Mouse (Mus musculus) embryonic facial prominence, embryonic 11.5 days (tissue): ENCODE results near the gene Ism2. TPM values are rescaled to one million over a fixed set of nuclear protein-coding genes. Genes with fewer than 3 reads are reported as not detected.
"Not testable (repeated sequence)": the region's sequence is repeated elsewhere in the genome, so short reads cannot be mapped to it uniquely, and the experiment has no call there.

Source experiments
- ATAC-seq: fragments of 200-750 bp; cut with Nextera tagmentation; replicated peaks from 2 replicates; pipeline ENCODE4 v1.8.0; 2017; ENCODE audit warnings: low read depth; ENCODE audit not compliant: insufficient number of reproducible peaks, low FRiP score, low TSS enrichment
- DNase-seq: peaks from one replicate; pipeline ENCODE4 v3.0.0-alpha.2; 2015; ENCODE audit warnings: low spot score
- H3K27ac ChIP-seq: fragments of 300-500 bp; sonication (generic); replicated peaks from 2 replicates; pipeline ENCODE4 v1.5.1; 2014; ENCODE audit warnings: mild to moderate bottlenecking, low read depth, low read length, control low read depth
- H3K27me3 ChIP-seq: fragments of 300-500 bp; sonication (generic); 2 replicates; pipeline ENCODE4 v1.6.1; 2014; ENCODE audit warnings: mild to moderate bottlenecking, low read length, moderate library complexity, mixed read lengths; ENCODE audit not compliant: control insufficient read depth, insufficient read depth
- H3K36me3 ChIP-seq: fragments of 300-500 bp; sonication (generic); replicated peaks from 2 replicates; pipeline ENCODE4 v1.6.1; 2014; ENCODE audit warnings: low read depth, mild to moderate bottlenecking, low read length, moderate library complexity, mixed read lengths; ENCODE audit not compliant: control insufficient read depth, insufficient read depth
- H3K4me1 ChIP-seq: fragments of 300-500 bp; sonication (generic); 2 replicates; pipeline ENCODE4 v1.6.1; 2014; ENCODE audit warnings: low read length, mixed read lengths; ENCODE audit not compliant: control insufficient read depth, insufficient read depth
- H3K4me2 ChIP-seq: fragments of 300-500 bp; sonication (generic); 2 replicates; pipeline ENCODE4 v1.6.1; 2014; ENCODE audit warnings: low read depth, mild to moderate bottlenecking, control low read depth, low read length, moderate library complexity
- H3K4me3 ChIP-seq: fragments of 300-500 bp; sonication (generic); 2 replicates; pipeline ENCODE4 v1.5.1; 2014; ENCODE audit warnings: low read depth, low read length, control low read depth
- H3K9ac ChIP-seq: fragments of 300-500 bp; sonication (generic); replicated peaks from 2 replicates; pipeline ENCODE4 v1.6.1; 2014; ENCODE audit warnings: mild to moderate bottlenecking, control low read depth, low read length
- H3K9me3 ChIP-seq: fragments of 300-500 bp; sonication (generic); replicated peaks from 2 replicates; pipeline ENCODE4 v1.6.1; 2016; ENCODE audit warnings: mild to moderate bottlenecking, low read length, inconsistent platforms, mixed read lengths; ENCODE audit not compliant: control insufficient read depth
- WGBS: fragments of 180-500 bp; shearing (Covaris S2); extraction: QIAGEN DNeasy Blood & Tissue Kit; methylation state at CpG from one replicate; pipeline ENCODE4 v1.1.7; 2014; 5-methylcytosine and 5-hydroxymethylcytosine counted together
- polyA plus RNA-seq: library from polyadenylated mRNA; unstranded; fragments of >200 nt; fragmentation: Nextera tagmentation; extraction: Ambion mirVana; gene quantifications from 2 replicates; pipeline ENCODE4 v1.2.1, GENCODE M21; 2014

The Ism2 gene
- polyA plus RNA-seq, 1 experiment from 2014 or later = 0.34 TPM

- H3K9me3 ChIP-seq = no peaks in the 10 kb centered on the region
- H3K36me3 ChIP-seq = peaks cover 4% of the 10 kb centered on the region; the same call in 1 of the 2 replicates
- WGBS = 37% methylated on average over 2 of the region's 2 CpGs
- no peaks in the 10 kb centered on the region for H3K27me3 ChIP-seq
- no peak overlapping the region for H3K9ac ChIP-seq
- no peak overlapping the region for H3K4me2 ChIP-seq
- H3K4me3 ChIP-seq = no peak overlapping the region
- DNase-seq (no peak), ATAC-seq (no peak)
- no peak overlapping the region for H3K27ac ChIP-seq
- no peaks in the 10 kb centered on the region for H3K4me1 ChIP-seq
Observed at GRCm38 (mm10) chr12:87313098-87313497, 13.6 kb upstream of the Ism2 start.

GRCm38 (mm10) chr12:87306584-87306844, 7.0 kb upstream of the Ism2 start:
- not testable (repeated sequence) for H3K4me3 ChIP-seq, H3K4me1 ChIP-seq, H3K27ac ChIP-seq, H3K36me3 ChIP-seq, DNase-seq, ATAC-seq, H3K4me2 ChIP-seq, H3K9ac ChIP-seq, H3K9me3 ChIP-seq, H3K27me3 ChIP-seq
- WGBS = 79% methylated on average over 4 of the region's 4 CpGs

- DNase-seq (no peak), ATAC-seq (no peak)
- no peak overlapping the region for H3K27ac ChIP-seq
- H3K9me3 ChIP-seq = no peaks in the 10 kb centered on the region
- no peaks in the 10 kb centered on the region for H3K36me3 ChIP-seq
- WGBS = 37% methylated on average over 13 of the region's 13 CpGs
- H3K4me1 ChIP-seq = no peaks in the 10 kb centered on the region
- no peaks in the 10 kb centered on the region for H3K27me3 ChIP-seq
- H3K4me2 ChIP-seq = no peak overlapping the region
- H3K9ac ChIP-seq = no peak overlapping the region
- no peak overlapping the region for H3K4me3 ChIP-seq
Observed at GRCm38 (mm10) chr12:87305767-87306583, 6.5 kb upstream of the Ism2 start.

GRCm38 (mm10) chr12:87301189-87301588, 1.7 kb upstream of the Ism2 start:
- no peaks in the 10 kb centered on the region for H3K4me1 ChIP-seq
- ATAC-seq = no peak
- H3K9ac ChIP-seq = no peak overlapping the region
- H3K36me3 ChIP-seq = no peaks in the 10 kb centered on the region
- H3K27ac ChIP-seq = no peak overlapping the region
- H3K4me3 ChIP-seq = no peak overlapping the region
- H3K27me3 ChIP-seq = peaks cover 3% of the 10 kb centered on the region; the same call in 1 of the 2 replicates
- H3K9me3 ChIP-seq = no peaks in the 10 kb centered on the region
- DNase-seq = no peak
- WGBS = 46% methylated on average over 4 of the region's 4 CpGs
- no peak overlapping the region for H3K4me2 ChIP-seq

- Histone ChIP-seq H3K4me1 (no peaks in the 10 kb centered on the region), H3K4me2 (peak overlapping the region; percentile 84), H3K27ac (no peak overlapping the region), H3K9me3 (no peaks in the 10 kb centered on the region), H3K9ac (no peak overlapping the region), H3K36me3 (no peaks in the 10 kb centered on the region), H3K27me3 (peaks cover 3% of the 10 kb centered on the region; the same call in 1 of the 2 replicates), H3K4me3 (peak overlapping the region; percentile 60)
- DNase-seq (peak; percentile 21), ATAC-seq (0 out of 2 replicates have a peak, but pooled peaks have one; percentile 36)
- 2% methylated on average over 9 of the region's 9 CpGs for WGBS
Observed at GRCm38 (mm10) chr12:87300441-87300690, 861 bp upstream of the Ism2 start.

GRCm38 (mm10) chr12:87299037-87299656, 358 bp downstream of the Ism2 start:
- Histone ChIP-seq H3K9me3 (no peaks in the 10 kb centered on the region), H3K4me2 (peak overlapping the region; percentile 84), H3K27ac (no peak overlapping the region), H3K36me3 (no peaks in the 10 kb centered on the region), H3K4me3 (peak overlapping the region; percentile 60), H3K4me1 (no peaks in the 10 kb centered on the region), H3K9ac (peak overlapping the region; percentile 74), H3K27me3 (peaks cover 3% of the 10 kb centered on the region; the same call in 1 of the 2 replicates)
- 7% methylated on average over 29 of the region's 29 CpGs for WGBS
- ATAC-seq = peak; percentile 71; the same call in 1 of the 2 replicates
- peak; percentile 18 for DNase-seq

- H3K36me3 ChIP-seq = no peaks in the 10 kb centered on the region
- no peak overlapping the region for H3K4me2 ChIP-seq
- H3K4me3 ChIP-seq = no peak overlapping the region
- H3K4me1 ChIP-seq = no peaks in the 10 kb centered on the region
- ATAC-seq (no peak; the same call in 1 of the 2 replicates), DNase-seq (no peak)
- no peaks in the 10 kb centered on the region for H3K27me3 ChIP-seq
- H3K9ac ChIP-seq = no peak overlapping the region
- no peaks in the 10 kb centered on the region for H3K9me3 ChIP-seq
- H3K27ac ChIP-seq = no peak overlapping the region
- 65% methylated on average over 6 of the region's 6 CpGs for WGBS
Observed at GRCm38 (mm10) chr12:87293934-87294333, 5.6 kb downstream of the Ism2 start.

- no peak for ATAC-seq
- H3K27me3 ChIP-seq = no peaks in the 10 kb centered on the region
- H3K9ac ChIP-seq = no peak overlapping the region
- no peaks in the 10 kb centered on the region for H3K4me1 ChIP-seq
- H3K36me3 ChIP-seq = no peaks in the 10 kb centered on the region
- no peak overlapping the region for H3K4me3 ChIP-seq
- no peak overlapping the region for H3K27ac ChIP-seq
- H3K9me3 ChIP-seq = no peaks in the 10 kb centered on the region
- H3K4me2 ChIP-seq = no peak overlapping the region
- 93% methylated on average over 5 of the region's 5 CpGs for WGBS
- no peak for DNase-seq
Observed at GRCm38 (mm10) chr12:87289100-87289499, 10.4 kb downstream of the Ism2 start.
